Mouse (Mus musculus) stomach, postnatal 0 days (tissue): ENCODE results near the gene Gm10197.

ENCODE experiments used
- CTCF ChIP-seq: IDR thresholded peaks from 2 replicates; pipeline ENCODE4 v1.5.1; 2016; ENCODE audit warnings: antibody characterized with exemption, low read depth, mild to moderate bottlenecking, moderate library complexity
- EP300 ChIP-seq: optimal IDR thresholded peaks from 2 replicates; pipeline ENCODE3; 2016; ENCODE audit warnings: antibody characterized with exemption

GRCm38 (mm10) chr19:53405810-53406209 is 34.2 kb upstream of the Gm10197 start:
- TF ChIP-seq CTCF (no peak), EP300 (no peak)
